Mouse (Mus musculus) limb, embryonic 11.5 days (tissue): Measurements from ENCODE around the gene Dazl. TPM values are rescaled to one million over a fixed set of nuclear protein-coding genes. Genes with fewer than 3 reads are reported as not detected.

ENCODE experiments used
- ATAC-seq: fragments of 200-750 bp; cut with Nextera tagmentation; 2 replicates; pipeline ENCODE4 v1.8.0; 2017; ENCODE audit warnings: low read depth; ENCODE audit not compliant: insufficient number of reproducible peaks, low FRiP score, low TSS enrichment
- DNase-seq: peaks from one replicate; pipeline ENCODE4 v3.0.0-alpha.2; 2015; ENCODE audit warnings: low spot score
- H3K27ac ChIP-seq: fragments of 300-500 bp; sonication (generic); replicated peaks from 2 replicates; pipeline ENCODE4 v1.5.1; 2014; ENCODE audit warnings: low read depth, mild to moderate bottlenecking, low read length
- H3K27me3 ChIP-seq: fragments of 300-500 bp; sonication (generic); 2 replicates; pipeline ENCODE4 v1.6.1; 2014; ENCODE audit warnings: mild to moderate bottlenecking, low read length, mixed read lengths; ENCODE audit not compliant: control insufficient read depth, insufficient read depth
- H3K36me3 ChIP-seq: fragments of 300-500 bp; sonication (generic); 2 replicates; pipeline ENCODE4 v1.6.1; 2014; ENCODE audit warnings: mild to moderate bottlenecking, low read length, moderate library complexity, mixed read lengths; ENCODE audit not compliant: control insufficient read depth, insufficient read depth
- H3K4me1 ChIP-seq: fragments of 300-500 bp; sonication (generic); 2 replicates; pipeline ENCODE4 v1.6.1; 2014; ENCODE audit warnings: low read length, mixed read lengths; ENCODE audit not compliant: control insufficient read depth, insufficient read depth
- H3K4me2 ChIP-seq: fragments of 300-500 bp; sonication (generic); 2 replicates; pipeline ENCODE4 v1.6.1; 2014; ENCODE audit warnings: low read depth, mild to moderate bottlenecking, moderate library complexity; ENCODE audit not compliant: severe bottlenecking
- H3K4me3 ChIP-seq: fragments of 300-500 bp; sonication (generic); 2 replicates; pipeline ENCODE4 v1.5.1; 2014; ENCODE audit warnings: low read depth, low read length
- H3K9ac ChIP-seq: fragments of 300-500 bp; sonication (generic); 2 replicates; pipeline ENCODE4 v1.6.1; 2014; ENCODE audit warnings: mild to moderate bottlenecking, low read length
- H3K9me3 ChIP-seq: fragments of 300-500 bp; sonication (generic); 2 replicates; pipeline ENCODE4 v1.6.1; 2016; ENCODE audit warnings: low read length; ENCODE audit not compliant: control insufficient read depth
- WGBS: fragments of 180-500 bp; shearing (Covaris S2); extraction: QIAGEN DNeasy Blood & Tissue Kit; methylation state at CpG from one replicate; pipeline ENCODE4 v1.1.7; 2014; 5-methylcytosine and 5-hydroxymethylcytosine counted together
- polyA plus RNA-seq: library from polyadenylated mRNA; unstranded; fragments of >200 nt; fragmentation: Nextera tagmentation; extraction: Ambion mirVana; gene quantifications from 2 replicates; pipeline ENCODE4 v1.2.1, GENCODE M21; 2014

Dazl gene
- polyA plus RNA-seq, 1 experiment from 2014 or later = not detected

- DNase-seq = no peak
- no peak for ATAC-seq
- Histone ChIP-seq H3K4me1 (0 out of 2 replicates have a peak, but pooled peaks cover 3% of the 10 kb centered on the region), H3K36me3 (no peaks in the 10 kb centered on the region), H3K27ac (no peak overlapping the region), H3K4me2 (no peak overlapping the region), H3K27me3 (no peaks in the 10 kb centered on the region), H3K4me3 (no peak overlapping the region), H3K9me3 (no peaks in the 10 kb centered on the region), H3K9ac (no peak overlapping the region)
- 93% methylated on average over 11 of the region's 11 CpGs for WGBS
Measured at GRCm38 (mm10) chr17:50232821-50233220, 60.6 kb downstream of the Dazl start.

DNA sequence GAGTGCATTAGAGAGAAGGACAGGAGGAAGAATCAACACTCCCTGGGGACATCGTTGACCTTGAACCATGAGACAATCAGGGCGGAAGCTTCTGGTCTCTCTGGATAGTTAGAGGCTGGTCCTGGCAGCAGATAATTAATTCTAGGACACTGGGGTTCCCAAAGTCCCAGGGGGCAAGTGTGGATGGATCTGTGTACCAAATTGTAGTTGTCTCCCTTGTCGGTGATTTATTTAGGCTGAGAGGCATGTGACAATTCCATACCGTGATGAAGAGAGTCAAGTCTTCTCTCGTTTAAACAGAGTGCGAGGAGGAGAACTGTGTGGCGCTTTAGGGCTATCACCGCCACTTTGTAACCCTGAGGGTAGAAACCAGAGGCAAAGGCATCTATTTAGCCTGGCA is 62.2 kb downstream of the Dazl start:
- H3K4me3 ChIP-seq = no peak overlapping the region
- H3K27ac ChIP-seq = no peak overlapping the region
- no peak overlapping the region for H3K9ac ChIP-seq
- 87% methylated on average over 8 of the region's 8 CpGs for WGBS
- no peaks in the 10 kb centered on the region for H3K27me3 ChIP-seq
- no peaks in the 10 kb centered on the region for H3K36me3 ChIP-seq
- no peak for ATAC-seq
- H3K4me2 ChIP-seq = no peak overlapping the region
- 0 out of 2 replicates have a peak, but pooled peaks cover 2% of the 10 kb centered on the region for H3K4me1 ChIP-seq
- no peak for DNase-seq
- H3K9me3 ChIP-seq = no peaks in the 10 kb centered on the region

- H3K27me3 ChIP-seq = no peaks in the 10 kb centered on the region
- DNase-seq (no peak), ATAC-seq (no peak)
- H3K4me1 ChIP-seq = no peaks in the 10 kb centered on the region
- no peak overlapping the region for H3K9ac ChIP-seq
- H3K4me2 ChIP-seq = no peak overlapping the region
- H3K36me3 ChIP-seq = no peaks in the 10 kb centered on the region
- WGBS = 87% methylated on average over 4 of the region's 4 CpGs
- H3K4me3 ChIP-seq = no peak overlapping the region
- no peak overlapping the region for H3K27ac ChIP-seq
- H3K9me3 ChIP-seq = no peaks in the 10 kb centered on the region
Measured at GRCm38 (mm10) chr17:50229534-50229933, 63.9 kb downstream of the Dazl start.

Other genes with a start within 250 kb of the Dazl start
- 5.1 and 7.5 TPM in 2 replicates for gene Rftn1, start 103.0 kb downstream of the Dazl start, polyA plus RNA-seq
- gene Plcl2, start 215.8 kb upstream of the Dazl start, polyA plus RNA-seq = 5.3 and 5.8 TPM in 2 replicates